Mouse (Mus musculus) left cerebral cortex, postnatal 4 days (tissue): Measurements from ENCODE around the gene Vpreb2. TPM values are rescaled to one million over a fixed set of nuclear protein-coding genes. Genes with fewer than 3 reads are reported as not detected.
"Not testable (repeated sequence)": the region's sequence is repeated elsewhere in the genome, so short reads cannot be mapped to it uniquely, and the experiment has no call there.

Experiments
- DNase-seq: peaks from one replicate; pipeline ENCODE4 v3.0.0-alpha.2; 2022
- intact Hi-C: fragments of 180-260 bp; cut with DNase I; formaldehyde crosslinking; loops from one replicate; pipeline ENCODE4 v1.15.1; 2025
- total RNA-seq, 2 experiments: library from RNA; stranded (reverse); gene quantifications; 2 replicates each; pipeline ENCODE4 v1.2.3; 2021

The Vpreb2 gene
- not detected for total RNA-seq

- no peak for DNase-seq
- intact Hi-C loops: no loop called here
Observed at GRCm38 (mm10) chr16:17980128-17980527, at the start of gene Vpreb2. TSS of gene Vpreb2 (plus strand) at chr16:17980428.

GRCm38 (mm10) chr16:17931906-17932460 lies 48.2 kb upstream of the Vpreb2 start:
- intact Hi-C loops: no loop called here
- DNase-seq: no peak

GRCm38 (mm10) chr16:17933594-17934444 lies 46.4 kb upstream of the Vpreb2 start:
- intact Hi-C loops: no loop called here
- DNase-seq: no peak

GRCm38 (mm10) chr16:17934445-17934910 lies 45.8 kb upstream of the Vpreb2 start:
- intact Hi-C loops: no loop called here
- no peak for DNase-seq

- no peak for DNase-seq
- intact Hi-C loops: no loop called here
Observed at GRCm38 (mm10) chr16:17936776-17937175, 43.5 kb upstream of the Vpreb2 start.

GRCm38 (mm10) chr16:17938187-17938586 lies 42.0 kb upstream of the Vpreb2 start:
- DNase-seq: no peak
- intact Hi-C loops: no loop called here

GRCm38 (mm10) chr16:17938821-17939220 lies 41.4 kb upstream of the Vpreb2 start:
- DNase-seq: peak; percentile 73
- intact Hi-C loops: no loop called here

GRCm38 (mm10) chr16:17939255-17939751 lies 40.9 kb upstream of the Vpreb2 start:
- DNase-seq: no peak
- intact Hi-C loops: no loop called here

- DNase-seq: no peak
- intact Hi-C loops: no loop called here
Observed at GRCm38 (mm10) chr16:17943466-17943865, 36.8 kb upstream of the Vpreb2 start.

- intact Hi-C loops: no loop called here
- DNase-seq: no peak
Observed at GRCm38 (mm10) chr16:17945081-17945831, 35.0 kb upstream of the Vpreb2 start.

GRCm38 (mm10) chr16:17949421-17949877 lies 30.8 kb upstream of the Vpreb2 start:
- intact Hi-C loops: no loop called here
- DNase-seq: no peak

- intact Hi-C loops: no loop called here
- no peak for DNase-seq
Observed at GRCm38 (mm10) chr16:17950068-17950467, 30.2 kb upstream of the Vpreb2 start.

GRCm38 (mm10) chr16:17951618-17952017 lies 28.6 kb upstream of the Vpreb2 start:
- no peak for DNase-seq

GRCm38 (mm10) chr16:17956052-17956638 lies 24.1 kb upstream of the Vpreb2 start:
- intact Hi-C loops, DNase-seq: not testable (repeated sequence)

More at GRCm38 (mm10) chr16:17951618-17952017, 28.6 kb upstream of the Vpreb2 start:
- intact Hi-C loops: no loop called here

GRCm38 (mm10) chr16:17962091-17962490 lies 18.1 kb upstream of the Vpreb2 start:
- intact Hi-C loops: no loop called here
- DNase-seq: no peak

- no peak for DNase-seq
- intact Hi-C loops: no loop called here
Observed at GRCm38 (mm10) chr16:17971853-17972252, 8.4 kb upstream of the Vpreb2 start.

- DNase-seq, intact Hi-C loops: not testable (repeated sequence)
Observed at GRCm38 (mm10) chr16:17977840-17978239, 2.4 kb upstream of the Vpreb2 start.

- intact Hi-C loops: no loop called here
- DNase-seq: no peak
Observed at GRCm38 (mm10) chr16:17983201-17983600, 3.0 kb downstream of the Vpreb2 start.

GRCm38 (mm10) chr16:17984231-17984630 lies 4.0 kb downstream of the Vpreb2 start:
- intact Hi-C loops: no loop called here
- peak; percentile 5 for DNase-seq

GRCm38 (mm10) chr16:17985078-17985477 lies 4.8 kb downstream of the Vpreb2 start:
- DNase-seq: no peak
- intact Hi-C loops: no loop called here
